Mouse (Mus musculus) heart, postnatal 25 days (tissue): ENCODE measurements around the gene Trappc13. TPM values are rescaled to one million over a fixed set of nuclear protein-coding genes. Genes with fewer than 3 reads are reported as not detected.

ENCODE experiments used
- DNase-seq: peaks from one replicate; pipeline ENCODE4 v3.0.0; 2022; ENCODE audit warnings: low spot score
- intact Hi-C: fragments of 180-260 bp; cut with DNase I; formaldehyde crosslinking; loops from one replicate; pipeline ENCODE4 v1.15.1; 2025
- total RNA-seq, 2 experiments: library from RNA; stranded (reverse); gene quantifications; 2 replicates each; pipeline ENCODE4 v1.2.3; 2021

Trappc13 gene
- total RNA-seq, 2 experiments from 2014 or later, result 32.4 to 34.0 TPM

- DNase-seq, result no peak
- intact Hi-C loops, result no loop called here
Measured at GRCm38 (mm10) chr13:104122078-104122840, 56.0 kb downstream of the Trappc13 start.

GRCm38 (mm10) chr13:104114827-104115226 lies 63.4 kb downstream of the Trappc13 start:
- intact Hi-C loops, result no loop called here

GRCm38 (mm10) chr13:104113782-104114181 lies 64.5 kb downstream of the Trappc13 start:
- intact Hi-C loops, result no loop called here
- no peak for DNase-seq

More at GRCm38 (mm10) chr13:104114827-104115226, 63.4 kb downstream of the Trappc13 start:
- no peak for DNase-seq

- intact Hi-C loops, result no loop called here
- no peak for DNase-seq
Measured at GRCm38 (mm10) chr13:104112266-104112900, 65.9 kb downstream of the Trappc13 start.

- no peak for DNase-seq
- intact Hi-C loops, result no loop called here
Measured at GRCm38 (mm10) chr13:104110526-104110925, 67.7 kb downstream of the Trappc13 start.

- intact Hi-C loops, result no loop called here
- DNase-seq, result no peak
Measured at GRCm38 (mm10) chr13:104109816-104110521, 68.3 kb downstream of the Trappc13 start.

GRCm38 (mm10) chr13:104109288-104109815 lies 68.9 kb downstream of the Trappc13 start, which contains the start of the genes Nln and Sgtb:
Gene Nln (minus strand): TSS chr13:104109614.
Gene Sgtb (plus strand): TSS chr13:104109741.
- DNase-seq, result peak; percentile 71
- intact Hi-C loops, result no loop called here

GRCm38 (mm10) chr13:104108651-104109287 lies 69.5 kb downstream of the Trappc13 start:
- intact Hi-C loops, result no loop called here
- no peak for DNase-seq

- intact Hi-C loops, result no loop called here
- no peak for DNase-seq
Measured at GRCm38 (mm10) chr13:104101606-104102235, 76.5 kb downstream of the Trappc13 start.

GRCm38 (mm10) chr13:104100416-104100815 lies 77.9 kb downstream of the Trappc13 start:
- DNase-seq, result no peak
- intact Hi-C loops, result no loop called here

GRCm38 (mm10) chr13:104097190-104097589 lies 81.1 kb downstream of the Trappc13 start:
- no peak for DNase-seq
- intact Hi-C loops, result no loop called here

- intact Hi-C loops, result no loop called here
- DNase-seq, result no peak
Measured at GRCm38 (mm10) chr13:104095955-104096354, 82.3 kb downstream of the Trappc13 start.

GRCm38 (mm10) chr13:104094531-104095385 lies 83.5 kb downstream of the Trappc13 start:
- intact Hi-C loops, result no loop called here
- no peak for DNase-seq

Other genes with a start within 250 kb of the Trappc13 start
- 10 to 100 TPM; 11.2 to 11.6 TPM for gene Nln, start 68.9 kb downstream of the Trappc13 start, total RNA-seq
- 1 to 10 TPM in 1 of 2 experiments, under 1 TPM in 1; 0.75 to 1.6 TPM for gene Sgtb, start 68.7 kb downstream of the Trappc13 start, total RNA-seq
- 10 to 100 TPM; 19.5 to 22.2 TPM for gene Trim23, start 328 bp upstream of the Trappc13 start, total RNA-seq
- under 1 TPM; 0.22 to 0.57 TPM for gene Cenpk, start 50.1 kb upstream of the Trappc13 start, total RNA-seq
- 1 to 10 TPM; 5.9 to 6.1 TPM for gene Ppwd1, start 50.4 kb upstream of the Trappc13 start, total RNA-seq
- gene Adamts6, start 109.4 kb upstream of the Trappc13 start, total RNA-seq, result 1 to 10 TPM; 3.5 to 3.8 TPM